Mouse (Mus musculus) cerebellum, adult 11 months (tissue): Measurements from ENCODE around the gene Lrmda.

Source experiments
- DNase-seq: peaks from one replicate; pipeline ENCODE4 v3.0.0; 2022

The Lrmda gene

GRCm38 (mm10) chr14:22259376-22260032 is 240.0 kb downstream of the Lrmda start:
- DNase-seq, result no peak

- DNase-seq, result no peak
Observed at GRCm38 (mm10) chr14:22260033-22260419, 240.5 kb downstream of the Lrmda start.

GRCm38 (mm10) chr14:22265229-22265905 is 245.9 kb downstream of the Lrmda start:
- no peak for DNase-seq

GRCm38 (mm10) chr14:22269812-22270211 is 250.3 kb downstream of the Lrmda start:
- DNase-seq, result no peak

GRCm38 (mm10) chr14:22278053-22278452 is 258.5 kb downstream of the Lrmda start:
- DNase-seq, result no peak

- DNase-seq, result no peak
Observed at GRCm38 (mm10) chr14:22279591-22279990, 260.1 kb downstream of the Lrmda start.

GRCm38 (mm10) chr14:22281630-22282029 is 262.1 kb downstream of the Lrmda start:
- DNase-seq, result no peak

- DNase-seq, result no peak
Observed at GRCm38 (mm10) chr14:22282847-22283246, 263.3 kb downstream of the Lrmda start.

- no peak for DNase-seq
Observed at GRCm38 (mm10) chr14:22283722-22284121, 264.2 kb downstream of the Lrmda start.

- no peak for DNase-seq
Observed at GRCm38 (mm10) chr14:22284823-22285517, 265.5 kb downstream of the Lrmda start.

- DNase-seq, result no peak
Observed at GRCm38 (mm10) chr14:22285826-22286225, 266.3 kb downstream of the Lrmda start.

- DNase-seq, result no peak
Observed at GRCm38 (mm10) chr14:22288179-22288578, 268.7 kb downstream of the Lrmda start.

- DNase-seq, result no peak
Observed at GRCm38 (mm10) chr14:22289380-22289922, 269.9 kb downstream of the Lrmda start.

- DNase-seq, result no peak
Observed at GRCm38 (mm10) chr14:22294371-22294770, 274.9 kb downstream of the Lrmda start.

GRCm38 (mm10) chr14:22296655-22297239 is 277.2 kb downstream of the Lrmda start:
- no peak for DNase-seq

GRCm38 (mm10) chr14:22306759-22307158 is 287.2 kb downstream of the Lrmda start:
- no peak for DNase-seq

- DNase-seq, result no peak
Observed at GRCm38 (mm10) chr14:22308059-22308458, 288.5 kb downstream of the Lrmda start.

GRCm38 (mm10) chr14:22323058-22323457 is 303.5 kb downstream of the Lrmda start:
- DNase-seq, result no peak

GRCm38 (mm10) chr14:22323530-22324292 is 304.2 kb downstream of the Lrmda start:
- no peak for DNase-seq

GRCm38 (mm10) chr14:22326218-22326964 is 306.9 kb downstream of the Lrmda start:
- DNase-seq, result no peak

GRCm38 (mm10) chr14:22329191-22329590 is 309.7 kb downstream of the Lrmda start:
- no peak for DNase-seq
